ENCODE assay signal across 8 mouse cellular contexts in the genomic region with DNA sequence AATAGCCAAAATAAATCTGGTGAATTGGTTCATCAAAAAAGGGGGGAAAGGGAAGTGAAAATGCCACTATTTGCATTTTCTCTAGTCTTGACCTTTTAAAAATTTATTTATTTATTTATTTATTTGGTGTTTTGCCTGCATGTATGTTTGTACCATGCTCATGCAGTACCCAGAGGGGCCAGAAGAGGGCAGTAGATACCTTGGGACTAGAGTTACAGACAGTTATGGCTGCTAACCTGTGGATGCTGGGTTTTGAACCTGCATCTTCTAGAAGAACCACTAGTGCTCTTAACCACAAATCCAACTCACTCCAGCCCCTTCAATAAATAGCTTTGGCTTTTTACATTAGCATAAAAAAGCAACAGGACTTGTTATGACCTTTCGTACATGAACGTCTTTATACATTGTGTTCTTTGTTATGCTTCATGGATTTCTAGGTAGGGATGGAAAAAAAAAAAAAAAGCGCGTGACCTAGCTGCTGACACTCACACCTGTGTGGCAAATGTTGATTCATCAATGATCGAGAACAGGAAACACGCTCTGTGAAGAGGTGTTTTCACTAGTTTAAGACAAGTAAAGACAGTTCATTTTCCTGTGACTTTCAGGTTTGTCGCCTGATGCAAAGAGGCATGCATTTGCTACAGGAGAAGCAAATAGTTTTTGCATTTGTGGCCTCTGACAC. TPM values are rescaled to one million over a fixed set of nuclear protein-coding genes. Genes with fewer than 3 reads are reported as not detected.
A peak's percentile ranks its signal among the peaks of the same experiment; 100 is the strongest.
DNase-seq lines count a peak whose midpoint lies in the region; ATAC-seq and TF ChIP-seq lines count a peak whose summit lies in the region.

No protein-coding gene starts in this region.

- H3K36me3 ChIP-seq in midbrain, embryonic 11.5 days (ENCODE audit: control insufficient read depth, insufficient read depth, low read length): no peaks in the 10 kb centered on the region
- H3K36me3 ChIP-seq in midbrain, embryonic 16.5 days (ENCODE audit: control insufficient read depth, insufficient read depth, low read length): no peaks in the 10 kb centered on the region
- H3K36me3 ChIP-seq in embryonic facial prominence, embryonic 14.5 days (ENCODE audit: control insufficient read depth, insufficient read depth, low read length): no peaks in the 10 kb centered on the region
- no peaks in the 10 kb centered on the region for H3K36me3 ChIP-seq in kidney, postnatal 0 days (ENCODE audit: insufficient read depth, low read length)
- H3K36me3 ChIP-seq in liver, adult 2 months (ENCODE audit: control insufficient read depth, insufficient read depth, low read length): no peaks in the 10 kb centered on the region

- TF ChIP-seq CTCF in bone marrow, adult 2 months (IDR thresholded peaks at IDR 0.05; ENCODE audit: control insufficient read depth, insufficient read depth, low read length): peak; percentile 58
- peak; percentile 80 for TF ChIP-seq CTCF in kidney, postnatal 0 days (IDR thresholded peaks at IDR 0.05; ENCODE audit: low read depth)
- TF ChIP-seq CTCF in liver, adult 2 months (IDR thresholded peaks at IDR 0.05; ENCODE audit: low read depth, low read length): peak; percentile 60

- no peaks in the 10 kb centered on the region for H3K9me3 ChIP-seq in midbrain, embryonic 11.5 days (ENCODE audit: control insufficient read depth, low read length)
- no peaks in the 10 kb centered on the region for H3K9me3 ChIP-seq in midbrain, embryonic 16.5 days (replicated peaks; ENCODE audit: control insufficient read depth, low read length, poor library complexity, severe bottlenecking)
- no peaks in the 10 kb centered on the region for H3K9me3 ChIP-seq in embryonic facial prominence, embryonic 14.5 days (ENCODE audit: control insufficient read depth, low read length)
- H3K9me3 ChIP-seq in kidney, postnatal 0 days (replicated peaks; ENCODE audit: low read length): no peaks in the 10 kb centered on the region

- no peaks in the 10 kb centered on the region for H3K4me1 ChIP-seq in midbrain, embryonic 11.5 days (ENCODE audit: control insufficient read depth, insufficient read depth, low read length)
- H3K4me1 ChIP-seq in midbrain, embryonic 16.5 days (ENCODE audit: control insufficient read depth, insufficient read depth, low read length): no peaks in the 10 kb centered on the region
- peaks cover 1% of the 10 kb centered on the region; the same call in 1 of the 2 replicates for H3K4me1 ChIP-seq in bone marrow, adult 2 months (ENCODE audit: control insufficient read depth, insufficient read depth, low read length)
- H3K4me1 ChIP-seq in embryonic facial prominence, embryonic 14.5 days (ENCODE audit: control insufficient read depth, insufficient read depth, low read length): no peaks in the 10 kb centered on the region
- H3K4me1 ChIP-seq in kidney, postnatal 0 days (replicated peaks; ENCODE audit: insufficient read depth, low read length): no peaks in the 10 kb centered on the region
- no peaks in the 10 kb centered on the region for H3K4me1 ChIP-seq in liver, adult 2 months (ENCODE audit: control insufficient read depth, insufficient read depth, low read length)

- H3K4me2 ChIP-seq in midbrain, embryonic 11.5 days: no peak overlapping the region
- no peak overlapping the region for H3K4me2 ChIP-seq in midbrain, embryonic 16.5 days (ENCODE audit: low read length)
- no peak overlapping the region for H3K4me2 ChIP-seq in embryonic facial prominence, embryonic 14.5 days (ENCODE audit: low read depth, low read length)
- H3K4me2 ChIP-seq in kidney, postnatal 0 days (ENCODE audit: low read length): no peak overlapping the region

- H3K9ac ChIP-seq in midbrain, embryonic 11.5 days (ENCODE audit: low read length): no peak overlapping the region
- no peak overlapping the region for H3K9ac ChIP-seq in midbrain, embryonic 16.5 days (ENCODE audit: low read depth, low read length)
- no peak overlapping the region for H3K9ac ChIP-seq in embryonic facial prominence, embryonic 14.5 days (ENCODE audit: low read depth, low read length)
- H3K9ac ChIP-seq in kidney, postnatal 0 days (ENCODE audit: low read depth, low read length): no peak overlapping the region
- no peak overlapping the region for H3K9ac ChIP-seq in liver, adult 2 months (ENCODE audit: low read depth, low read length)

- DNase-seq in midbrain, embryonic 11.5 days (ENCODE audit: low spot score, missing footprints): peak; percentile 93
- DNase-seq in embryonic facial prominence, embryonic 14.5 days (ENCODE audit: low spot score): peak; percentile 50
- DNase-seq in kidney, postnatal 0 days (ENCODE audit: low spot score): peak; percentile 63
- peak; percentile 50 for DNase-seq in liver, adult 2 months (ENCODE audit: extremely low read depth, low read depth, low spot score)
- DNase-seq in ovary, postnatal 14 days (ENCODE audit: low spot score): peak; percentile 71
- DNase-seq in thymus, postnatal 25 days: peak; percentile 90

- TF ChIP-seq POLR2A in bone marrow, adult 2 months (IDR thresholded peaks at IDR 0.05; ENCODE audit: borderline replicate concordance, control insufficient read depth, low read depth, low read length): no peak
- no peak for TF ChIP-seq POLR2A in liver, adult 2 months (IDR thresholded peaks at IDR 0.05; ENCODE audit: extremely low read depth, insufficient read depth, low read length)

- no peak overlapping the region for H3K27ac ChIP-seq in midbrain, embryonic 11.5 days (ENCODE audit: low read depth, low read length)
- no peak overlapping the region for H3K27ac ChIP-seq in midbrain, embryonic 16.5 days (ENCODE audit: low read length)
- no peak overlapping the region for H3K27ac ChIP-seq in bone marrow, adult 2 months (ENCODE audit: control insufficient read depth, insufficient read depth, low read depth, low read length, poor library complexity)
- no peak overlapping the region for H3K27ac ChIP-seq in embryonic facial prominence, embryonic 14.5 days (replicated peaks; ENCODE audit: low read depth, low read length)
- no peak overlapping the region for H3K27ac ChIP-seq in kidney, postnatal 0 days
- no peak overlapping the region for H3K27ac ChIP-seq in liver, adult 2 months (replicated peaks; ENCODE audit: insufficient read depth, low read depth, low read length)

- no peaks in the 10 kb centered on the region for H3K27me3 ChIP-seq in midbrain, embryonic 11.5 days (ENCODE audit: control insufficient read depth, insufficient read depth, low read length)
- no peaks in the 10 kb centered on the region for H3K27me3 ChIP-seq in midbrain, embryonic 16.5 days (ENCODE audit: control insufficient read depth, insufficient read depth, low read depth, low read length)
- no peaks in the 10 kb centered on the region for H3K27me3 ChIP-seq in embryonic facial prominence, embryonic 14.5 days (replicated peaks; ENCODE audit: control insufficient read depth, insufficient read depth, low read length)
- H3K27me3 ChIP-seq in kidney, postnatal 0 days (ENCODE audit: insufficient read depth, low read length): no peaks in the 10 kb centered on the region
- H3K27me3 ChIP-seq in liver, adult 2 months (ENCODE audit: control insufficient read depth, insufficient read depth, low read length): no peaks in the 10 kb centered on the region

- H3K4me3 ChIP-seq in midbrain, embryonic 11.5 days (ENCODE audit: low read depth, low read length): no peak overlapping the region
- H3K4me3 ChIP-seq in midbrain, embryonic 16.5 days (ENCODE audit: low read depth, low read length): no peak overlapping the region
- no peak overlapping the region for H3K4me3 ChIP-seq in bone marrow, adult 2 months (replicated peaks; ENCODE audit: control insufficient read depth, low read depth, low read length)
- no peak overlapping the region for H3K4me3 ChIP-seq in embryonic facial prominence, embryonic 14.5 days (ENCODE audit: low read depth, low read length)
- no peak overlapping the region for H3K4me3 ChIP-seq in kidney, postnatal 0 days (replicated peaks; ENCODE audit: low read depth, low read length)
- no peak overlapping the region for H3K4me3 ChIP-seq in liver, adult 2 months (ENCODE audit: insufficient read depth, low read depth, low read length)

- peak; percentile 25 for ATAC-seq in midbrain, embryonic 11.5 days (ENCODE audit: low FRiP score)
- ATAC-seq in midbrain, embryonic 16.5 days: no peak
- no peak for ATAC-seq in embryonic facial prominence, embryonic 14.5 days (ENCODE audit: low read depth)
- no peak; the same call in 1 of the 2 replicates for ATAC-seq in kidney, postnatal 0 days (replicated peaks; ENCODE audit: low FRiP score, low read depth)

- no peaks in the 10 kb centered on the region for H3K79me2 ChIP-seq in liver, adult 2 months (ENCODE audit: control insufficient read depth, insufficient read depth, low read length)

- WGBS in midbrain, embryonic 11.5 days: 91% methylated on average over 7 of the region's 7 CpGs
- WGBS in midbrain, embryonic 16.5 days: 91% methylated on average over 7 of the region's 7 CpGs
- 83% methylated on average over 7 of the region's 7 CpGs for WGBS in bone marrow, adult 2 months
- 87% methylated on average over 7 of the region's 7 CpGs for WGBS in embryonic facial prominence, embryonic 14.5 days
- 80% methylated on average over 7 of the region's 7 CpGs for WGBS in kidney, postnatal 0 days
- 84% methylated on average over 7 of the region's 7 CpGs for WGBS in liver, adult 2 months

RNA-seq across cellular contexts. Expression of gene Emb, which starts 9.8 kb away (rescaled TPM):
- polyA plus RNA-seq in midbrain, embryonic 11.5 days (2014; fragmentation: Nextera tagmentation; extraction: Ambion mirVana): 39.3 and 39.9 TPM in 2 replicates
- 12.1 and 13.8 TPM in 2 replicates for polyA plus RNA-seq in midbrain, embryonic 16.5 days (2015; fragmentation: Nextera tagmentation; extraction: Ambion mirVana)
- polyA plus RNA-seq in bone marrow, adult 2 months (2011; ENCODE audit: insufficient read depth, insufficient read length, low replicate concordance, missing spikeins): 14.1 and 40.9 TPM in 2 replicates
- polyA plus RNA-seq in embryonic facial prominence, embryonic 14.5 days (2014; fragmentation: Nextera tagmentation; extraction: Ambion mirVana): 31.7 and 34.5 TPM in 2 replicates
- polyA plus RNA-seq in kidney, postnatal 0 days (2015; fragmentation: Nextera tagmentation; extraction: Ambion mirVana): 52.0 and 53.4 TPM in 2 replicates
- 0.94 and 1.2 TPM in 2 replicates for total RNA-seq in liver, adult 2 months (2014; rRNA removed)
- 0.49 and 0.60 TPM in 2 replicates for polyA plus RNA-seq in liver, adult 2 months (2012; rRNA removed)

RNA-seq across cellular contexts. Expression of gene Gm17509, which starts 22.3 kb away (rescaled TPM):
- 0.68 and 0.94 TPM in 2 replicates for polyA plus RNA-seq in midbrain, embryonic 11.5 days (2014; fragmentation: Nextera tagmentation; extraction: Ambion mirVana)
- 0.57 and 0.68 TPM in 2 replicates for polyA plus RNA-seq in midbrain, embryonic 16.5 days (2015; fragmentation: Nextera tagmentation; extraction: Ambion mirVana)
- not detected in 2 replicates for polyA plus RNA-seq in bone marrow, adult 2 months (2011; ENCODE audit: insufficient read depth, insufficient read length, low replicate concordance, missing spikeins)
- 0.12 and 0.19 TPM in 2 replicates for polyA plus RNA-seq in embryonic facial prominence, embryonic 14.5 days (2014; fragmentation: Nextera tagmentation; extraction: Ambion mirVana)
- 0.10 and 0.13 TPM in 2 replicates for polyA plus RNA-seq in kidney, postnatal 0 days (2015; fragmentation: Nextera tagmentation; extraction: Ambion mirVana)
- 0.09 TPM in 1 of 2 replicates, not detected in the other for total RNA-seq in liver, adult 2 months (2014; rRNA removed)
- polyA plus RNA-seq in liver, adult 2 months (2012; rRNA removed): not detected in 2 replicates
